Mouse (Mus musculus): ENCODE measurements around the gene Kif5a.

DNA sequence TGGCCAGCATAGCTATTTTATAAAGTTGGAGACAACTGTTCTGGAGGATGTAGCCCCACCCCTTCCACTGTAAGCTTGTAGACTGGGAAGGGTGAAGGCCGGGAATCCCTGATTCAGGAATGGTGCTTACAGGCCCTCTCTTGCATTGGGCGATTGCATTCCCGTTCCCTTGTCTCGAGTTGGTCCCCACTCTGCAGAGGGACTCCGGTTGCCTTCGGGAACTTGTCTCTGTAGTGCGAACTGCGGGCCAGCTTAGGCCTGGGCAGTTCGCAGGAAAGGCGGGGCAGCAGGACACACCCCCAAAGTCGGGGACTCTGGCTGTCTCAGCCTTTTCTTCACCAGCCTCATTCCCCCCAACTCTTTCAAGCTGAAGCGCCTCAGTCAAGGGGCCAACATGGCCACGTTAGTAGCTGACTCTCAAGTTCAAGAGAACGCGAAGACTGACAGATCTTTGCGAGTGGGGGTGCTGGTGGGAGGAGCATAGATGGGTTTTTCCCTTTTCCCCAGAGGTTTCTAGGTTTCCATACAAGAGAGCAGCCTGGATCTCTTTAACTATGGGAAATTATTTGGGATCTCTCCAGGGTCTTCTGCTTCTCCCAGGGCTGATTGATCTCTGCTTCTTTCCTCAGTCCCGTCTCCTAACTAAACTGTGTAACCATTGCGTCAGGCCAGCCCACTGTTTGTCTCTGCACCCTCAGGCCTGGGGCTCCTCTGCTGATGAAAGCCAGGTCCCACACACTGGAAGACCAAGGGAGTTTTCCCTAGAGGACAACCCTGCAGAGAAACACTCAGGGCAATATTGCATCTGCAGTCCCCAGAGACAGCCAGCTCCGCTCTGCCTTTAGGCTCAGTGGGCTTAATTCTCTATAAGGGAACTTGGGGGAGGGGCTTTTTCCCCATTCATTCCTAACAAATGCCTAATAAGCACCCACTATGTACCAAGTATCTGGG, 28.1 kb upstream of the Kif5a start:
- no peak for TF ChIP-seq CTCF (IDR thresholded peaks at IDR 0.05; ENCODE audit: borderline replicate concordance, insufficient read depth, low read length)
- TF ChIP-seq POLR2A (IDR thresholded peaks at IDR 0.05; ENCODE audit: low read depth, low read length), result no peak; the same call in none of the 2 replicates
